Mouse (Mus musculus): ENCODE results near the gene Hspb3.
A peak's percentile ranks its signal among the peaks of the same experiment; 100 is the strongest.

The Hspb3 gene

DNA sequence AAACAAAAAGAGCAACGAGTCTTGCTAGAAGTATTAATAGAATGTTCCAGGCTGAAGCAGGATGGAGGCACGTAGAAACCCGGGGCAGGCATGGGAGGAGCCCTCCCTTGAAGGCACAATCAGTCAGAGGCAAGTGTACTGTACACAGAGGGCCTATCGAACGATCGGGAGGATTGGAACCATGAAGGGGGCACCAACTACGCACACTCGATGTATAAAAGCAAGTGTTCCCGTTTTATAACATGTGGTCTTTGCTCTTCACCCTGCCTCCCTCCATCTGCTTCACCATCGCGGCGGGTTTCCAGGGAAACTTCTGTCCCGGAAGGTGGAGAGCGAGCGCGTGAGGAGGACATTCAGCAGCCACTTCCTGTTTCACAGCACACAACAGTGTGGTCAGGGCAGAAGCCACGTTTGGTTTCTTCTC lies 27.7 kb downstream of the Hspb3 start:
- no peak for DNase-seq (ENCODE audit: low read depth in 2 of 2, low spot score in 2 of 2)

DNA sequence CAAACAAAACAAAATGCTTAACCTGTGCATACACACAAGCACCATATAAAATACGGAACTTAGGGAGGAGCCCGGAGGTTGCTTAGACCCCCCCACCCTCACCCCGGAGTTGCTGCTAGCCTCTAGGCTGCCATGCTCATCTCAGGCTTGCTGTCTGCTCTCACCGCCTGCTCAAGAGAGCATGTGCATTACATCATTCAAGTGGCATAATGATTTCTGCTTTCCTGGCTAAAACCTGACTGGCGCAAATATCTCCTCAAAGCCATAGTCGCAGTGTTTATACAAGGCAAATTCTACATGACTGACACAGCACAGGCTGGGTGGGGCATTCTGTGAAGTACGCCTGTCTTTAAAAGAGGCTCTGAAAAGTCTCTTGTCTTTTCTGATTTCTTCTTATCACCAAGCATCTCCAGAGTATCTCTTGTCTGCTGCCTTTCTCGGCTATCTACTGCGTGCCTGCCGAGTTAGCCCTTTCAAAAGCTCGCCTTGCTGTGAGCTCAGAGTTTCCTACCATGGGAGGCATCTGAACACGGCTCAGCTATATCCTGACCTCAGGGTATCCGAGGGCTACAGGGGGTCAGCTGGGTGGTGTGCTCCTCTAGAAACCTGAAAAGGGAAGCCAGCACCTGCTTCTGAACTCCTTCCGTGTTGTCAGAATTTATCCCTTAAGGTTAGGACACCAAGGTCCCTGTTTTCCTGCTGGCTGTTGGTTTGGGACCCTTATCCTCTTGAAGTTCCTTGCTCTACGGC lies 28.6 kb downstream of the Hspb3 start:
- DNase-seq (ENCODE audit: low read depth in 2 of 2, low spot score in 2 of 2), result no peak

DNA sequence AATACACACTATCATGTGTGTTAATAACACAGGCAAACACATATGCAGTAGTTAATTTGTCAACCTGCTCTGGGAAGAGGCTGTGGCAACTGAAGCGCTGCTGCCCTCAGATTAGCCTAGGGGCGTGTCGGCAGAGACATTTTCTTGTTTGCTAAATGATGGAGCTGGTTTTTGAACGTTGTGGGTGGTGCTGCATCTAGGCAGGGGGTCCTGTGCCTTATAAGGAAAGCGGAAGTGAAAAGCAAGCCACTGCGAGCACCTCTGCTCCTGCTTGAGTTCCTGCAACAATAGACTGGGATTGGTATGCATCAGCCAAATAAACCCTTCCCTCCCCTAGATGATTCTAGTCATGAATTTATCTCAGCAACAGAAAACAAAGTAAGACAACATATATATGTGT lies 31.0 kb downstream of the Hspb3 start:
- no peak for DNase-seq (ENCODE audit: low read depth in 2 of 2, low spot score in 2 of 2)

DNA sequence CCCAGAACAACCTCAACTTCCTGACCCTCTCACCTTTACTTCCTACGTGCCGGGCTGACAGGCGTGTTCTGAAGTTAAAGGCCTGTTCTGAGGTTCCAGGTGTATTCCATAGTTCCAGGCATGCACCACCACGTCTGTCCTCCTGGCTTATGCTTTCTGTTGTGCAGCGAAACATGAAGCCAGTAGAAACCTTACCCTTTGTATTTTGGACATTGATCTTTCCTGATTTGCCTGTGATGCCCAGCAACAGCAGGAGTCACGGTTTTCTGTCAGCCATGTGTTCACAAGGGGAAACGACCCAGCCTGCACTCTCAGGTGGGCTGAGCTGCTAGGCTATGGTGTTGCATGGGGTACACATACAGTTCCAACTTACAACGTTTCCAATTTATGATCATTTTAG lies 35.9 kb downstream of the Hspb3 start:
- DNase-seq (ENCODE audit: low read depth in 2 of 2, low spot score in 2 of 2), result no peak

DNA sequence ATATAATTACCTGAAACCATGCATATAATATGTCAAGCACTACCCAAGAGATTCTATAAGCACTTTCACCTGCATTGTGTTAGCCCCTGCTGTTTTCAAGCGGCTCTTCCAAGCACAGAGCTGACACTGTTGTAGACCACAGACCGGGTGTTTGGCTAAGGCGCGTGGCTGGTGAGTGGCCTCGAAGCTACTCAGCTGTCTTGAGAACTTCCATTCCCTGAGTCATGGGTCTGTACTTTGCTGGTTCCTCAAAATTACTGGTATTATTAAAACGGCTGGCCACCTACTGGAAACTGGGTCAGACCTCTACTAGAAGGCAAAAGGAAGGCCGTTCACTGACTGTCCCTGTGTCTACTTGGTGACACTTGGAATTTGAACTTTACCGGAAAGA lies 40.6 kb downstream of the Hspb3 start:
- DNase-seq (ENCODE audit: low read depth in 2 of 2, low spot score in 2 of 2), result no peak

DNA sequence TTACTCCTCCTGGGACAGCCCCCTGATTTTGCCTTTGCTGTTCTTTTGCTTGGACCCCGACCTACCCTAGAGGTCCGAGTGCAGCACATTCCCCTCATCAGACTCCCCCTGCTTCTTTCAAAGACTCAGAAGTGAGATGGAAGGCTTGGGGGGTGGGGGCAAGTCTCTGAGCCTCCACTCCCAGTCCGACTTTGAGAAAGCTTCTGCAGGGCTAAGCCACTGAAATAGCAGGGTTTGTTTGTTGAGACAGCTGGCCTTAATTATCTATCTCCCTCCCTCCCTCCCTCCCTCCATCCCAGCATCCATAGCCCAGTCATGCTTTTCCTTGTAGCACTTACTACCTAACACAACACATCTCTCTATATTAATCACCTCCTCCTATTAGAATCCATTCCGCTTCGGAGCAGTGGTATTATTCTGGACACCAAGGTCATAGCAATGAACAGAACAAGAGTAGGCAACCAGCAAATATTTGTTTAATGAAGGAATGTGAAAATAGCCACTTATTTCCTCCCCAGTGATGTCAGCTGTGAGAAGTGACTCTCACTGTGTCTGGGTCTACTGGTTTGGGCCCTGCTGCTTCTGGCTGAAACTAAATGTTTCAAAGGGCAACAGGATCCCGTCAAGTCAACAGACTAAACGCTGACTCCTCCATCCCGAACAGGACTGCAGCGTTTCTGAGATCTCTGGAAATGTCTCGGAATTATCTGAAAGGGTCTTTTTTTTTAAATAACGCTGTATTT lies 41.2 kb downstream of the Hspb3 start:
- no peak for DNase-seq (ENCODE audit: low read depth in 2 of 2, low spot score in 2 of 2)

DNA sequence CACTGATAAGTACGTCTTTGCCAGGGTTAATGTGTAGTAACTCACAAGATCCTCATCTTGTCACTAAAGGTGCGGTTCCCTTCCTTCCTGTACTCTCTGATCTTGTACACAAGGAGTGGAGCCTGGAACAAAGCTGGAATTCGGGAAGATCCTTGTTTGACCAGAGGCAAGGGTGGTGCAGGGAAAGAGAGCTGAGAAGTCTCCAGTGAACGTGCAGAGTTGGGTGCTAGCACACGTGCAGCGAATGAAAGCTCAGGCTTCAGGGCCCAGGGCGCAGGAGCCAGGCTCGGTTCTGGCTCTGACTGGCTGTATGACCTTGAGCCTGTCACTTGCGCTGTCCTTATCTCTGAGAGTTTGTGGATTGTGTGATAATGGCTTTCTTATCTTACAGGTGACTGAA lies 44.5 kb downstream of the Hspb3 start:
- DNase-seq (ENCODE audit: low read depth in 2 of 2, low spot score in 2 of 2), result no peak

DNA sequence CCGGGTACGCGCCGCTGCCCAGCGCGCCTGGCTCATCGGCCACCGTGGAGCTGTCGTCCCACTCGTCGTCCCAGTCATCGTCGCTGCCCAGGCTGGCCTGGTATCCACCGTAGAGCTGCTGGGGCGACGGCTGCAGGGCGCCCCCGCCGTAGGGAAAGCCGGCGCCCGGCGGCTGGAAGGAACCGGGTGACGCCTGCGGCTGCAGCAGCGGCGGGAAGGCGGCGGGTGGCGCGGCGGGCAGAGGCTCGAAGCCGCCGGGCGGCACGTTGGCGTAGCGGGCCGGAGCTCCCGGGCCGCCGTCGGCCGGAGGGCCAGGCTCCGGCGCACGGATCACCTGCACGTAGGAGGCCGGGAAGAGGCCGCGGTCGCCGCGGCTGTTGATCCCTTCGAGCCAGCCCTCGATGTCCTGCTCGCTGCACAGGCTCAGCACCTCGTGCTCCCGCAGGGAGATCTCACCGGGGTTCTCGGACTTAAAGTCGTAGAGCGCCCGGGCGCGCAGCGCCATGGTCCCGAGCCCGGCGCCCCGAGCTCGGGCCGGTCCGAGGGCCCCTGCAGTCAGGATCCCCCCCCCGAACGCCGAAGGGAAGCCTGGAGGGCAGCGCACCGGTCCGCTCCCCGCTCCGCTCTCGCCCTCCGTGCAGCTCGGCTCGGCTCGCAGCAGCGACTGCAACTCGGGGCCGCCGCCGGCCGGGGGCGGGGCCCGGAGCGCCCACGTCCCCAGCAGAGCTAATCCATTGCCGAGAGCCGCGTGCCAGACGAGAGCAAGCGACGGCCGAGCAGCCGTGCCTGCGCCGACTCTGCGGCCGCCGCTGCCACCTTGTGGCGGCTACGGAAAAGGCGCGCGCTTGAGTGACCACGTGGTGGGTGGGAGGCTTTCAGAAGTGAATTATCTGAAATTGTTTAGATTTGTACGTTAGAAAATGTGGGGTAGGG lies 45.3 kb downstream of the Hspb3 start, which contains the start of gene Snx18:
Gene Snx18 (minus strand): TSS at position 674 of the 933 bp plus-strand sequence.
- peak; percentile 87 to 88 for DNase-seq (ENCODE audit: low read depth in 2 of 2, low spot score in 2 of 2)

DNA sequence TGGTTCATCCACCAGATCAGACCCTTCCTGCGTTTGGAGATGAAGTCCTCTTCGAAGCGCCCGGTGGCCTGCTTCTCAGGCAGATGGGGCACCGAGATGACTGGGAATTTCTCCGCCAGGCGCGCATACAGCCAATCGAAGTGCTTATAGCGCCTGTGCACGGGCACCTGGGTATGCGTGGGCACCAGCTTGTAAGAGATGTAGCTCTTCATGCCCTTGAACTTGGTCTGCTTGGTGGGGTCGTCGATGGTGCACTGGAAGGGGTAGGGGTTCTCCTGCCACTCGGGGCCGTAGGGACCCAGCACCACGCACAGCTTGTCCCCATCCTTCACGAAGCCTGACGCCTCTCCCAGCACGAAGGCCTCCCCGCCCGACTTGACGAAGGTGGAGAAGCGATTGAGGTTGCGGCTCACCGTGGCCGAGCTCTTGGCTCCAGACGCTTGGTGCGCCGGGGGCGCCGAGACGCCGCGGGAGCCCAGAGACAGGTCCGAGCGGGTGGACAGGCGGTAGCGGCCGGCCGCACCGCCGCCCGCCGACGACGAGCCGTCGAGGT lies 46.1 kb downstream of the Hspb3 start:
- DNase-seq (ENCODE audit: low read depth in 2 of 2, low spot score in 2 of 2), result no peak

DNA sequence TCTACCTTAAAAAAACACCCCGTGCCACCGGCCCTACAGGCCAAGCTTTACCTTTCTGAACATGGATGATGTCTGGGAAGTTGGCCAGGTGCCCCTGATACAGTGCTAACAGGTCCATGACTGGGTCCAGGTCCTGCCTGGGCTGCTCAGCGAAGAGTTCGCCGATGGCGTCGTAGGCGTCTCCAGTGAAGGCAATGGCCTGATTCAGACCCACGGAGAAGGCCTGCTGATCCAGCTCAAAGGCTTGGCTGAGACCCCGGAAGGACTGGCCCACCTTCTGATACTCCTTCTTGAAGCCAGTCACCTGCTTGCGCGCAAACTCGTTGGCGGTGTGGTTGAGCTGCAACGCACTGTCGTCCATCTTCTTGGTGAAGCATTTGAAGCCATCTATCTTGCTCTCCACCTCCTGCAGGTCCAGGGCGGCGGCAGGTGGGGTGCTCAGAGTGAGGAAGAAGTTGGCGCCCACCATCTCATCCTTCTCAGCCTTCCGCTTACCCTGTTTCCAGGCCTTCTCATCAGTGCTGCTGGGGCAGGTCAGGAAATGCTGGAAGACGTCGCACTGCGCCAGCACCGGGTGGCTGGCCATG lies 46.6 kb downstream of the Hspb3 start:
- DNase-seq (ENCODE audit: low read depth in 2 of 2, low spot score in 2 of 2), result no peak

DNA sequence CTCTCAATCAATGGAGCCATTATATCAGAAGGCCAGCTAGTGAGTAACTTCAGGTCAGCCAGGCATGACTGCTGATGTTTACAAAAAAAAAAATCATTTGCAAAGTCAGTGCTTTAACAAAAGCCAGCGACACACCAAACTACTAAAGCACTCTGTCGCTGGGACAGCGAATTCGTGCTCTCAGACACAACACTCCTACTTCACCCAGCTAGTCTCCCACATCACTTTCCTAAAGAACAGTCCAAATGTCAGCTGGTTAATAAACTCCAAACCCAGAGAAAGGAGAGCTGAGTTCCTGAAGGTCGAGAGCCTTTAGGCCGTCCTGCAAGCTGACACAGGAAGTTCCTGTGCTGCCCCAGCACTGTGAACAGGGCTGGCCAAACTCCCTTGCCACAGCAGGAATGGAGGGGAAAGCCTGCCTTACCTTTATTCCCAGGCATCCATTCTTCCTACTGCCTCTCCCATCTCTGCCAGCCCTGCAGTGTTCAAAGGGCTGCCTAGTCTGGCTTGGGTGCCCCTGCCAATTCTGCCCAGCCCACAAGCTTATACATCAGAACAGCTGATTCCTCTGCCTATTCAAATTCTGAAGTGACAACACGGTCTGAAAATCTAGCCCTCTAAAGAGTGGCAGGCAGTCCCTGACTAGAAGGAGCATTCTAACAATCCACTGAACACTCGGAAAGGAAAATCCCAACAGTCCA lies 47.4 kb downstream of the Hspb3 start:
- DNase-seq (ENCODE audit: low read depth in 2 of 2, low spot score in 2 of 2), result no peak

DNA sequence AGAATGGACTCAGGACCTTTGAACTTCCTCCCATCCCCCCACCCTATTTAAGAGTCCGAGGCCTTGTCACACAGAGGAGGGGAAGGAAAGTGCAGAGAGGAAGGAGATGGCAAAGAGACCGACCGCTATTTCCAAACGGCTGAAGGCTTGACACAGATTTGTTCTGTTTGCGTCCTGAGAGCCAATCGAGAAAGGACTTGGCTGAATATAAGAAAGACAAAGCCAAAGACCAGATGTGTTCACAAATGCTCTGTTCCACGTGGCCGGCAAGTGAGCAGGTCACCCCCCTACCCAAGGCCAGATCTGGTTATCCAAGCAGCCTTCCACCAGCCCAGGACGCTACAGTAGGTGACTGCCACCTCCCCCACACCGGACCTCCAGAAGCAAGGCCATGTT lies 47.9 kb downstream of the Hspb3 start:
- no peak for DNase-seq (ENCODE audit: low read depth in 2 of 2, low spot score in 2 of 2)

DNA sequence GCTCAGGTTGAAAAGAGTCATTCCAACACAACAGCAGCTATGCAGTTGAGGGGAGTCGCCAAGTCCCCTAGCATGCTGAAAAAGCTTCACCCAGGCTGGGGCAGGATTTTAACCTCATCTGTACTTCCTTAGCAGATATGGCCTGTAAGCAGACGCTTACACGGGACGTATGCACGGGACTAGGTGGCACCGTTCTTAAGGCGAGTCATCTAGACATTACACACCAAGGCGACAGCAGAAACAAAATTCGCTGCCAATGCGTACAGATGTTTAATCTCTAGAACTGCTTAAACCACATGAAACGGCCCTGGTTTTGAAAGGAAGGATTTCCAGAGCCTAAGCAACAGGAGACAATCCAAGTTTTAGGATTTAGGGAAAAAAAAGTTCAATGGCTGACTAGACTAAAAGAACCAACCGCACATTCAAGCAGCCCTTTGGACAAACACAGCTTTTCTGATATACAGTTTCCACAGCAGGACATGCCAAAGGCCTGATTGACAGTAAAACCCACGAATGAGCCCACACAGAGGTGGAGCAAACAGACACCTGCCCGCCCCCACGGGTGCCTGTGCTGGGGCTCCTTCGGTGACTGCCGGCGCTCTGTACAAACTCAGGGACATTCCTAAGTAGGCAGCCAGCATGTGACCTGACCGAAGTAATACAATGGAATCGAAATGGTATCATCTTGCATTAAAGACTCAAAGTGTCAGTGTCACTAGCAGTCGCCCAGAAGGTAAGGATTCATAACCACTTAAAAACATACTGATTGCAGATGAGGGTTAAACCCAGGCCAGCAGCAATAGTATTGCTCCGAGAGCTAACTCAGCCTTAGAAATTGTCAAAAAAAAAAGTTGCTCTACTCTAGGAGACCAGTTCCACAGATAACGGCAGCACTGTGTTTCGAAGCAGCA lies 48.6 kb downstream of the Hspb3 start:
- DNase-seq (ENCODE audit: low read depth in 2 of 2, low spot score in 2 of 2), result peak; percentile 73 to 85

DNA sequence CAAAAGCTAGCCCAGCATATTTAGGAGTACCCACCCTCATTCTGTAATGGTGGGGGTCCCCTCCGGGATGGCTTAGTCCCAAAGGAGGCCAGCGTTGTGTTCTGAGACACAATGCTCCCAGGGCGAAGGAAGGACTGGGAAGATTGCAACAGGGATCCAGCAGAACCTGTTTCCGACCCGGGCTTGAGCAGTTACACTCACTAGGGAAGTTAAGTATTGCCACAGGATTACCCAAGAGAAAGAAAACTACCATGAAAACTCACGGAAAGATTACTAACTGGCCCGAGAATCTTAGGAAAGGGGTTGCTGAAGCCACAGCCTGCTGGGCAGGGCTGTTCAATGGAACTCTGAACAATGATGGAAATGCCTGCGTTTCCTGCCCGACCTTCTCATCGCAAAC lies 49.6 kb downstream of the Hspb3 start:
- no peak for DNase-seq (ENCODE audit: low read depth in 2 of 2, low spot score in 2 of 2)

DNA sequence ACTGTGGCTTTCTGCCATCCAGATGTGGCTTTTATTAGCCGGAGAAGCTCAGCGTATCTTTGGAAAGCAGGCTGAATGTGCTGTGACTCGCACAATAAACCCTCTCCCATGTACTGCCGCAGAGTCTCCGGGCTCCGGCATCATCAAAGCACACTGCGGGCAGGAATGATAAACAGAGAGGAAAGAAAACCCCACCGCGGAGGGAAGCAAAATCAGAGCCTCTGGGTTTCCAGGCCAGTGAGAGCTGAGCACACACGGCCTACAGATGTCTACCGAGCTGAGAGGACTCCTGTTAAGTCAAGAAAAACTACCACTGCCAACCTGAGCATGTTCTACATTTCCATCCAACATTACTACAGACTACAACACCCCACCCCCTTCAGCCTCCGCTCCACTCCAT lies 50.1 kb downstream of the Hspb3 start:
- DNase-seq (ENCODE audit: low read depth in 2 of 2, low spot score in 2 of 2), result no peak

All from CD8-positive naive resting alpha-beta T cell, adult 2 months (primary cell).